Mouse (Mus musculus) cerebral cortex, adult 2 months (tissue): Measurements from ENCODE around the gene Irgm1.

Source experiments
- WGBS: fragments of 180-500 bp; shearing (Covaris S2); methylation state at CpG from one replicate; pipeline ENCODE4 v1.1.7; 2018; 5-methylcytosine and 5-hydroxymethylcytosine counted together

Irgm1 gene

DNA sequence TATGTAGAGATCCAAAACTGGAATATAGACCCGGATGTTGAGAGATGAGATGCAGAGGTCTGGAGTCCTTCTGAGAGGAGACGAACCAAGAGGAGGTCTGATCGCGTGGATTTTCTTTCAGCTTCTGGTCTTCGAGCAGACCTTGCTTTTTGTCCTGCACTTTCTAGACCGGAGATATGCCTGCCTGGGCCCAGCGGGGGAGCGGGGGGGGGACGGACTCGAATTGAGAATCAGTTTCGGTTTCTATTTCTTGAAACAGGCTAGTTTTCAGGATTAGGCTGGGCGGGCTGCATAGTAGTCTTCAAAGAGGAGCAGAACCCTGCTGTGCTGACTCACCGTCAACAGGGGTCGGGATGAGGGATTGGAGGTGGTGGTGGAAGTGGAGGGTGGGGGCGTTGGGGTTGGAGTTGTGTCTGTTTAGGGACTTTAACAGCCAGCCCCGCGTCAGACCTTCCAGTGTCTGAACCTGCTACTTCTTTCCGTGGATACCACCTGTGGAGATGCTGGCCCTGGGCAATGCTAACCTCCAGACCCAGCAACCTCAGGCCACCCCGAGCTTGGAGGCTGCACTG, at the start of gene Irgm1:
Irgm1 (minus strand) TSS at position 483 of the 572 bp plus-strand sequence.
- WGBS: 1% methylated on average over 19 of the region's 19 CpGs

DNA sequence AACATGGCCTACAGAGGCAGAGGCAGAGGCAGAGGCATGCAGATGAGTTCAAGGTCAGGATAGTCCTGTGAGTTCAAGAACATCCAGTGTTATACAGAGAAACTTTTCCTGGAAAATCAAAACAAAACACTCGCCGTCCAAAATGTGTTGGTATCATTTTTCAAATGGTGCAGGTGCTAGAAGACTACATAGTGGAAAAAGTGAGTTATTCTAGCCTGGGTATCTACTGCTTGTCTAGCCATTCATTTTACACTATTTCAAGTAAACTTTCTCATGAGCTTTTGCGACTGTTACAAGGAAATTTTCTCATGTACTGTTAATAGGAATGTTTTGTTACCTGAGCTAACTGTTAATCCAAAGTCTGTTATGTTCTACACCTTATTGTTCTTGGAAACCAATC, 46.9 kb upstream of the Irgm1 start:
- whole genome bisulfite sequencing: 82% methylated on average over 3 of the region's 3 CpGs

DNA sequence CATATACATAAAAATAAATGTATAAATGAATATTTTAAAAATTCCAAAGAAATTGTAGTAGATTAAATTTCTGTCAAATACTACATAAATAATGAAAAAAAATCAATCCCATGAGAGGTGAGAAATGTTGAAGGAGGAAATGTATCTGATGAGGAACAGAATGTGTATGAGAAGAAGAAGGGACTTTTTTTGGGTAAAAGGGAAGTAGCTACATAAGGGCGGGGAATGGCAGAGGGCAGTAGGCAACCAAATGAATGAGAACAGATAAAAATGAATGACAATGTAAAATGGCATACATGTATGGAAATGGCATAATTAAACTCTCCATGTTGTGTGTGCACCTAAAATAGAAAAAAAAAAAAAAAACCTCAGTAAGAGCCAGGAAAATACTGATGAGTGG, 42.1 kb upstream of the Irgm1 start:
- 100% methylated on average over 1 of the region's 1 CpGs for WGBS

DNA sequence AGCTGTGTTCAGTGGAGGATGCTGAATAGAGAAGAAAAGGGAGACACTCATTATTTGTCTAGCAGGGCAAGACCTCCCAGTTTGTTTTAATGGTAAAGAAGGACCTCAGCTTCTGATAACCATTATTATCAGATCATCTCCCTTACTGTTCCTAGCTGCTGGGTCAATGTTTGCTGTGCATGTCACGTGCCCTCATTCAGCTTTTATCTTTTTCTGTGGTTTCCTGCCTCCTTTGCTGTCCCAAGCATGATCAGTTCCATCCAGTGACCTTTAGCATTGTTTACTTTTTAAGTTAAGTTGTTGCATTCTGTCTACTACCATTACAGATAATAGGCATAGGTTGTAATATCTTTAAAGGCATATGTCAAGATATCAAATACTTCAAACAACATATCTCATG, 37.0 kb upstream of the Irgm1 start:
- 80% methylated on average over 1 of the region's 1 CpGs for whole genome bisulfite sequencing

DNA sequence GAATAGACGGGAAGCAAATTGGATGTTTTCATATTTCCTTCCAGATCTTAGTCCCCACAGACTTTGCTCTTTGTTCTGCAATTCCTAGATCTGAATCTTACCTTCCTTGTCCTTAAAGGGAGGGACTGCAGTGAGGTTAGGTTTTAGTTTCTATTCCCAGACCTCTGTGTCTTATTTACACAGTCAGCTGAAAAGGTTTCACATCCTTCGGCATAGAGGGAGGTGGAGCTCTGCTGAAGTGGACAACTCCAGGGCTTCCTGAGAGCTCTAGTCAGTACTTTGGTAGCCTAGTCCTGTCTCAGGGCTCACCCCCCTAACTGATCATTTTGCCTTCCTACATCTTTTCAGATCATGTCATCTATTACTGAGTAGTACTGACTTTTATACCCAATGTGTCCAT, 30.5 kb upstream of the Irgm1 start, which contains the start of gene Gm5431:
Gm5431 (minus strand) TSS at position 194 of the 400 bp plus-strand sequence.
- 74% methylated on average over 2 of the region's 2 CpGs for WGBS

DNA sequence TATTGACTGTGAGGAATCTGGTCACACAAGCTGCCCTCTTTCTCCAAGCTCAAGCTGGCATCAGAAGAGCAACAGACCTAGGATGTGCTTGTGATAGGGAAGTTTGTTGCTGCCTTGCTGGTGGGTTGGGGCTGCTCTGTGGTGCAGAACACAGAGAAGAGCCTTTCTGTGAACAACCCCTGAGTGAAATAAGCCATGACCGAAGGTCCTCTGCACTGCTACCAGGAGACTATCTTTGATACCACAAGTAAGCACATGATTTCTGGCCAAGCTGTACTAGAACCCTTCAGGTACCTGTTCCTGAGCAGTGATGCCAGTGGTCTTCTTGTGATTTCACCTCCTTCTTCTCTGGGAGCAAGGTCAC, 30.1 kb upstream of the Irgm1 start:
- WGBS: 91% methylated on average over 1 of the region's 1 CpGs

DNA sequence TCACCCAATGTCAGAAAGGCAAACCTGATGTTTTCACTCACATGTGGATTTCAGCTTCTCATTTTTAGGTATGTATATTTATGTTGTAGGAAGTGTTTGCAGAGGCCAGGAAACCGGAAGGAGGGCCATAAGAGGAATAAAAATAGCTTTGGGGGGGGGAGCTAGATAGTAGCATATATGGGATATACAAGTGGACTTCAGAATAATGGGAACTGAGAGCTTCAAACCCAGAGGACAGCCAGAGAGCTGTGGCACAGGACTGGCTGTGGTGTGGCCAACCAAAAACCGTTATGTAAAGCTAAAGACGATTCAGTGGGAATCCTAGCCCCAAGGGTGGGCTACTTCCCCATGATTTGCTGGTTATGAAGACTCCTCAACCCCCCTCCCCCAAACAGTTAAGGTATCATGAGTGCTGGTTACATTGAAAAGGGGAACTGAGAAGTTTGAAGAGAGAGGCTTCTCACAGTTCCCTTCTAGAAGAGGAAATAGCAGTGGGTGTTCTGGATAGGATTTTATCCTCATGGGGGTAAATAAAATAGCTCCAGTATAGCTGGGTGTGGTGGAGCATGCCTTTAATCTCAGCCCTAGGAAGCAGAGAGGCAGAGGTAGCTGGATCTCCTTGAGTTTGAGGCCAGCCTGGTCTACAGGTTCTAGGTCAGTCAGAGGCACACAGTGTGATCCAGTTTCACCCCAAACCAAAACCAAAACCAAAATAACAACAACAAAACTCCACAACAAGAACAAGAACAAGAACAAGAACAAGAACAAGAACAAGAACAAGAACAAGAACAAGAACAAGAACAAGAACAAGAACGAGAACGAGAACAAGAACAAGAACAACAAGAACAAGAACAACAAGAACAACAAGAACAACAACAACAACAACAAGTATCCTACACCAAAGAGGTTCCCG, 29.4 kb upstream of the Irgm1 start:
- 81% methylated on average over 6 of the region's 6 CpGs for WGBS

DNA sequence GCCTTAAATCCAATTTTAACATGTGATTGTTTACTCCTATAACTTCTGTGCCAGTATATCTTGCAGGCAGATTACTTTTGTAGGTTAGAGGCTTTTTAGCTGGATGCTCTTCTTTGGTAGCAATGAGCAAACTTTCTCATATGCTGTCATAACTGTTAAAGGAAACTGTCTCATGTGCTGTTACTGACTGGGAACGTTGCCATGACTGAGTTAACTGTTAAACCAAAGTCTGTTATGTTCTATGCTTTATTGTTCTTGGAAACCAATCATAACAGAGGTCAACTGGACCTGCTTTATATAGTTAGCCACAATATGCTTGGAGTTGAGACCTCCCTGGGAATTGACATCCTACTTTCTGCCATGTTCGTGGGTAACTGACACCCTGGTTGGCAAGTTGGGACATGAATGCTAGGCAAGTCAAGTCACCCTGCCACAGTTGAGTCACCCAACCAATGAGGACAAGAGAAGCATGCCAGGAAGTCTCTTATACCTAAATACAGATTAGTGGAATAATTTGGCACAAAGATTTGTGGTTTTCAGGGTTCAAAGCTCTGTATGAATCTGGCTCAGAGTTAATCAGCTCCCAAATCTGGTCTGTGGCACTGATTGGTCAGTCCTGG, 27.4 kb upstream of the Irgm1 start:
- WGBS: 59% methylated on average over 2 of the region's 2 CpGs

DNA sequence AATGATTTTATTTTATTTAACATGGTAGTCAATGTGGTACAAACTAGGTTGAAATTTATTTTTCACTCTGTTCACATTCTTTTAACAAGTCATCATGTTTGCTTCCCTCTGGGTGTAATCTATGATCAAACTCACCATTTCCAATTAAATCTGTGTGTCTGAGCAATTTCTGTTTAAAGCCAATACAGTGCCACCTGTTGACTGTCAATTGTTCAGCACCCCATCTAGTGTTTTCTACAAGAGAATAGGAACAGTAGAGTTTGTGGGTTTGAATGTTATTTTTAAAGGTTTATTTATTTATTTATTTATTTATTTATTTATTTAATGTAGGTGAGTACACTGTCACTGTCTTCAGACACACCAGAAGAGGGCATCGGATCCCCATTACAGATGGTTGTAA, 5.2 kb upstream of the Irgm1 start:
- 83% methylated on average over 1 of the region's 1 CpGs for WGBS

DNA sequence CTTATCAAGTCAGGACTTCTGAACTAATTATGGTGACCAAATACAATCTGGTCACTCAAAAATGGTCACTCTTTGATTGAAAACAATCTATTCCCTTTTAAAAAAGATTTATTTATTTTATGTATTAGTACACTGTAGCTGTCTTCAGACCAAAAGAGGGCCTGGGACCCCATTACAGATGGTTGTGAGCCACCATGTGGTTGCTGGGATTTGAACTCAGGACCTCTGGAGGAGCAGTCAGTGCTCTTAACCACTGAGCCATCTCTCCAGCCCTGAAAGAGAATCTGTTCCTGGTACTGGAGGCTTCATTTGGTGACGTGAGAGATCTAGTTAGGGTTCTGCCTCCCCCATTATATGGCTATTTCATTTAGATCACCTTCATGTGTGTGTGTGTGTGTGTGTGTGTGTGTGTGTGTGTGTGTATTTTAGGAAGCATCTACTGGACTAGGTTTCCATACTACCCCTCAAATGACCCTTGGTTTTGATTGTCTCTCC, 3.9 kb upstream of the Irgm1 start:
- WGBS: 82% methylated on average over 1 of the region's 1 CpGs

DNA sequence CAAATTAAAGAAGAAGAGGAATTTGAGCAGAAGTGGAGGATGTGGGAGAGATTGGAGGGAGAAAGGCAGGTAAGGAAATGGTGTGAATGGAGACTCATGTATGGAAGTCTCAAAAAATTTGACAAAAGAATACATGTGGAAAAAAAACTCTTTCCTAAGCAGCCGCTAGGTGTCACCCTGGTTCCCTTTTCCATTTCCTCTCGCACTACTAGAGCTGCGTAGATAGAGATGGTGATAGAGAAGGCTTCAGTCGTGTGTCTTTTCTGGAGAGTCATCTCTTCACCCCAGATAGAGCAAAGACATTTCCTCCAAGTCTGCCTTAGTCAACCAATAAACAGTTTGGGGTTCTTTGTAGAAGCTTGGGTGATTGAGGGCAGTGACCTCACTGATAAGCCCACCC, 3.0 kb upstream of the Irgm1 start:
- under 1% methylated on average over 4 of the region's 4 CpGs for WGBS

DNA sequence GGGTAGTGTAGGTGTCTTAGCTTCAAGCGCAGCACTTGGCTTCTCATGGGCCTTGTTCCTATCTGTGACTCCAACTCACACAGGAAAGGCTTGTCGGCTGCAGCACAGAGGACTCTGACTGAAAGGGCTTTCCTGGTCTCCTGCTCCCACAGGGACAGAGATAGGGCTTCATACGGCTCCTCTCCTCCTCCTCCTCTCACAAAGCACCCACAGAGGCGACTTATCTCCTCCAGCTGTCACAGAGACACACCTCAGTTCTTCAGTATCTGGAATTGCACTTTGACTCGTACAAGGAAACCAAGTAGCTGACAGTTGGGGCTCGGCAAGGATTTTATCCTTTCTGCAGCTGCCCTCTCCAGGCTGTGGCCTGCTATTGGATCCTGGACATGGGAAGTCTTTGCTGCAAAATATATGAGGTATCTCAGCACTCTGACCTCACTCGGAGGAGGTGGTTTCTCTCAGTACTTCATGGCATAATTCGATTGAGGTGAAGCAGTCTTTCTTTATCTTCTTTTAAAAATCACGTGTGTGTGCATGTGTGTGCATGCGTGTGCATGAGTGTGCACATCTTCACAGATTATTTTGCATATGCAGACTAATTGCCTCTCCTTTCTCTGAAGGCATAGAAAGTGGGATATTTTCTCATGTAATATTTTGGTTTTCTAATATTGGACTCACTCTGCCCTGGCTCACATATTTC, 2.3 kb upstream of the Irgm1 start:
- 77% methylated on average over 10 of the region's 10 CpGs for WGBS

DNA sequence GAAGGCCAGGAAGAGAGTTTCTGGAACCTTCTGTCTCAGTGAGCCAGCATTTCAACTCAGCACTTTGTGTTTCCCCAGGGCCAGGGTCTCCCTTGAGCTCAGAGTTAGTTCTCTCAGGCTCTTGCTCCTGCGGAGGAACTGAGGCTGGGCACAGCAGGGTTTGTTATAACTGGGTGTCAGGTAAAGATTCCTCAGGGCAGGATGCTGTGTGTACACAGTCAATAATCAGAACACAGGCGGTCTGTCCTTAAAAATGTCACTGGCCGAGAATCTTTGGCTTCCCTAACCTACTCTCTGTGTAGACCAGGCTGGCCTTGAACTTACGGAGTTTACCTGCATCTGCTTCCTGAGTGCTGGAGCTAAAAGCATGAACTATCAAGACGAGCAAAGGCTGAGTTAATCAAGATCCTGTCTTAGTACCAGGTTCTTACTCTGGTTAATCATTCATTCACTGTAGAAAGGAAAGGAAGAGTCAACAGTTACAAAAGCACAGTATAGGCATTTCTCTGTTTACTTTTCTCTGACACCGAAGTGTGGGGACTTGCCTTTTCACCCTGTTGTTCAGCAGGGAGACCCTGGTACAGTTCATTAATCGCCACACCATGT, 1.3 kb upstream of the Irgm1 start:
- WGBS: 84% methylated on average over 7 of the region's 7 CpGs

DNA sequence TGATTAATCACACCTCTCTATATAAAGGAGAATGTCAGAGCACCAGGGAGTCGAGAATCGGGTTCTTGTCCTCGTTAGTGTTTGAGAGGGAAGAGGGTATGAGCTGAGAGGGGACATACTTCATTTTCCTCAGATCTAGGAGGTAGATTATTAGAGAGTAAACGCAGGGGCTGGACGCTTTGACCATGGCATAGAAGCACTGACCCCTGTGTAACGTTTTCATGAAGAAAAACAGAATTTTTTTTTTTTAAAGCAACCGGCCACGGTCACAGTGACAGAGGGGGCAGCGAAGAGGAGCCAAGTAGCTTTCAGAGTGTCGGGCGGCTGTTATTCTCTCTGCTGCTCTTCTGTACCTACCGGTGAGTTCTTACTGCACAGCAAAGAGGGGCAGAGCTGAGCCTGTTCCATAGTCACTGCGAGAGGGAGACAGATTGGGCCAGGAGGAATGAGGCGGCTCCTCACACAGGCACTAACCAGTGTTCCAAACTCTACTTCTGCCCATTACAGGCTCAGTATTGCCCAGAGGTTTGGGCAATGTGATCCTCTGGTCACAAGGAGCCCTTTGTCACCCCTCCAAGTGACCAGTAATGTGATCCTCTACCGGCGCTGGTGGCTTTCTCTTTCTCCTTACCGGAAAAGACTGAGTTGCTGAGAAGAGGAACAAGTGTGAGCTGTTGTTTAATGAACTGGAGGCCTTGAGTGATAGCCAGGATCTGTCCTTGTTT, 496 bp upstream of the Irgm1 start:
- WGBS: 15% methylated on average over 17 of the region's 17 CpGs

DNA sequence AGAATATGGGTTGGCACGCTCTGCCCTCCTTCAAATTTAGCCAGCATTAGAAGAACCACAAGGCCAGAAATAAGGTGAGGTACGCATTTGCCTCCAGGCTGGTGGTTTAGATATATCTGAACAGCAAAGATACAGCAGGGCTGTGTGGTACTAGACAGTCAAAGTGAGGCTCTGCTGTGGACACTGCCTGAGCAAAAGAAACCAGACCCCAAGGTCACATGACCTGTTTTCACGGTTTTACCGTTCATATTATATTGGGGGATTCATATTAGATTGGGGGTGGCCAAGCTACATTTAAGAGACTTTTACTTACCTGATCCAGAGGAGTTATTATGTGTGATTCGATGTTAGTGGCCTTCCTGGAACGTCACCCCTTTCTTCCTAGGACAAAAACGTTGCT, 702 bp downstream of the Irgm1 start:
- WGBS: 22% methylated on average over 7 of the region's 7 CpGs

DNA sequence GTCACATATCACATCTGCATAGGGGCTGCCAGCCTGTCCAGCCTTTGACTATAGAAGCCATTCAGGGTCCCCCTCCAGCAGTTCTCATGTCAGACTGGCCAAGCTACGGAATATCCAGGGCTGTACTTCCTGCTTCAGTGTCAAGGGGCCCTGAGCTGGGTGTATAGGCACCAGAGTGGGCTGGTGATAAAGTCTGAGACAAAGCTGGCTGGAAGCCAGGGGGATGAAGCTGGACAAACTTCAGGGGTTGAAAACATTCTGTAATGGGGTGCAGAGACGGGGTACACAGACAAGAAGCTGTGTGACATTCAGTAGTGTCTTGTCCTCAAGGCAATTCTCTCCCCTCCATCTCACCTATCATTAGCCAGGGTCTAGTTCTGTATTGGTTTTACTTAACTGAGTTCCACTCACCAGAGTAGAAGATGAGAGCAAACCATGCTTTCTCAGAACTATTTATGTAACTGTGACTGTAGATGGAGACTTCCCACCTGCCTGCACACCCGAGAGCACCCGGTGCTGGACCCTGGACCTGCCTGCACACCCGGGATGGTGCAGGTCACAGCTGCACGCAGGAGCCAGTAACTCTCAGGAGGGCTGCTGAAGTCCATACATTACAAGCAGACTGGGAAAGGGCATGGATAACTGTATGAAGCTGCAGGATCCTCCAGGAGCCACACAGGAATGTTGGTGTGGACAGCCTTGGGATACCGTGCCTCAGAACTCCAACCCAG, 1.9 kb downstream of the Irgm1 start:
- WGBS: 68% methylated on average over 7 of the region's 7 CpGs

DNA sequence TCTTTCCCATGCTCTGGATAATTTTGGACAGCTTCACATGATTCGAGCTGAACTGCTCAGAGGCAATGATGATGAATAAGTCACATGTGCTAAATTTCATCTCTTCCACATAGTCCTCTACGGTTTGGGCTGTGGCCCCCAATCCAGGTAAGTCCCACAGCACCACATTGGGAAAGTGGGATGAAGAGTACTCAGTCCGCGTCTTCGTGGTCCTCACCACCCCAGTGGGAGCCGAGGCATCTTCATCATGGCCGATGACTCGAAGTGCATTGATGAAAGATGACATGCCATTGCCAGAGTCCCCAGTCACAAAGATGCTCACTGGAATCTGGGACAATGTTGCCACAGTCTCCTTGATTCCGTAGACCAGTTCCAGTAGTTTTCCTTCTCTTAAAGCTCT, 5.0 kb downstream of the Irgm1 start:
- WGBS: 98% methylated on average over 9 of the region's 9 CpGs

DNA sequence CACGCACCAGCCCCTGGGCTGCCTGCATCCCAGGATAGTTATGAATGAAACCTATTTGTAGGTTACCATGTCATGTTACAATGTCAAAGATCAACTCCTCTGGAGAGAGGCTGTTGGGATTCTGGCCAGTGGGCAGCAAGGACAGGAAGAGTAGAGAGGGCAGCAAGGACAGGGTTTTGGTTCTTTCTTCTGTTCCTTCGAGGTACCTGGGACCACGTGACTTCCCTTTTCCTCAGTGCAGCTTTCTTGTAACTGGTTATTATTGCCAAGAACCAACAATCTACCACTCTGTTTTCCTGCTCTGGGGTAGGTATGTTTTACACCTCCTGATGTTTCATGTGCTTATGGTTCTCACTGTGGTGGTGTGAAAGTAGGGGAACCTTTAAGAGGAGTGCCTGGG, 7.7 kb downstream of the Irgm1 start:
- 82% methylated on average over 3 of the region's 3 CpGs for WGBS

DNA sequence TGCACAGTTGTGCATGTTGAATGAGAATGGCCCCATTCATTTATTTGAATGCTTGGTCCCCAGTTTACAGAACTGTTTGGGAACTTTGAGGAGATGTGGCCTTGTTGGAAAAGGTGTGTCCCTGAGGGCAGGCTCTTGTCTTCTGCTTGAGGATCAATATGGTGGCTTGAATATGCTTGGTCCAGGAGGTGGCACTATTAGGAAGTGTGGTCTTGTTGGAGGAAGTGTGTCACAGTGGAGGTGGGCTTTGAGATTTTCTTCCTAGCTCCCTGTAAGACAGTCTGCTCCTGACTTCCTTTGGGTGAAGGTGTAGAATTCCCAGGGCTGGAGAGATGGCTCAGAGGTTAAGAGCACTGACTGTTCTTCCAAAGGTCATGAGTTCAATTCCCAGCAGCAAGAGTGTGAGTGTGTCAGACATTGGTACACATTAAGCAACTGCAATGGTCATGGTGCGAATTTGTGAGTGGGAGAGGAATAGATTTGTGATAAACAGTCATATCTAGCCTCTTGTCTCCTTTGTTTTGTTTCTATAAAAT, 8.6 kb downstream of the Irgm1 start:
- 94% methylated on average over 1 of the region's 1 CpGs for WGBS

DNA sequence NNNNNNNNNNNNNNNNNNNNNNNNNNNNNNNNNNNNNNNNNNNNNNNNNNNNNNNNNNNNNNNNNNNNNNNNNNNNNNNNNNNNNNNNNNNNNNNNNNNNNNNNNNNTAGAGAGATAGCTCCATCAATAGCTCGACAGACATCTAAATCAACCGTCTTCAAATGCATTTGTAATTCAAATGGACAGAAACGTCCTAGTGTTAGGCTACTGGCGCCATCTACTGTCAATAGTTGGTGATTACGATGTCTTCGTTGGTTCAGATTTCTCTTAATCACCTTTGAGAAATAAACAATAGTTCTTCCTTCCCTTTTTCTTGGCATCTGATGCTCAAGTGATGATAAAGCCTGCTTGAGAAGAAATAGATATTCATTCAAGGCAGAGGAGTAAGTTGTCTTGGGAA, 12.5 kb downstream of the Irgm1 start:
- WGBS: under 1% methylated on average over 6 of the region's 6 CpGs
